Mouse (Mus musculus) bone marrow, adult 2 months (tissue): ENCODE measurements around the gene Eif1.

Source experiments
- CTCF ChIP-seq: fragments of 200-500 bp; IDR thresholded peaks from 2 replicates; pipeline ENCODE4 v1.5.1; 2011; ENCODE audit warnings: low read length, control low read depth; ENCODE audit not compliant: control insufficient read depth, insufficient read depth
- POLR2A ChIP-seq: fragments of 200-500 bp; IDR thresholded peaks from 2 replicates; pipeline ENCODE4 v1.6.1; 2011; ENCODE audit warnings: low read depth, mild to moderate bottlenecking, control low read depth, low read length, borderline replicate concordance; ENCODE audit not compliant: control insufficient read depth

- TF ChIP-seq POLR2A (no peak), CTCF (no peak)
These were observed 7.6 kb downstream of the Eif1 start for GRCm38 (mm10) chr11:100327316-100327715.
